Mouse (Mus musculus) adrenal gland, adult 18-20 months (tissue): ENCODE results near the gene Rad51b. TPM values are rescaled to one million over a fixed set of nuclear protein-coding genes. Genes with fewer than 3 reads are reported as not detected.
A peak's percentile ranks its signal among the peaks of the same experiment; 100 is the strongest.

Experiments used
- DNase-seq, 2 experiments: peaks; one replicate each; pipeline ENCODE4 v3.0.0; 2021 to 2022; ENCODE audit warnings: low spot score in 2 of 2
- total RNA-seq, 2 experiments: library from RNA; stranded (reverse); gene quantifications; 1 replicate in 1 of 2; 2 replicates in 1 of 2; pipeline ENCODE4 v1.2.3; 2021

The Rad51b gene
- total RNA-seq, 2 experiments from 2014 or later: 0.26 to 0.46 TPM

GRCm38 (mm10) chr12:79610511-79611103 is 313.5 kb downstream of the Rad51b start:
- DNase-seq: no peak

- DNase-seq: no peak
Observed at GRCm38 (mm10) chr12:79611665-79612064, 314.6 kb downstream of the Rad51b start.

- DNase-seq: peak; percentile 79 to 84
Observed at GRCm38 (mm10) chr12:79612334-79613060, 315.4 kb downstream of the Rad51b start.

- DNase-seq: peak in 1 of 2 experiments; percentile 31
Observed at GRCm38 (mm10) chr12:79613061-79613788, 316.1 kb downstream of the Rad51b start.

- no peak for DNase-seq
Observed at GRCm38 (mm10) chr12:79613846-79614582, 316.9 kb downstream of the Rad51b start.

GRCm38 (mm10) chr12:79614583-79614953 is 317.5 kb downstream of the Rad51b start:
- no peak for DNase-seq

GRCm38 (mm10) chr12:79615717-79616316 is 318.7 kb downstream of the Rad51b start:
- DNase-seq: no peak

GRCm38 (mm10) chr12:79619009-79619408 is 321.9 kb downstream of the Rad51b start:
- no peak for DNase-seq

- no peak for DNase-seq
Observed at GRCm38 (mm10) chr12:79620693-79621092, 323.6 kb downstream of the Rad51b start.

- DNase-seq: no peak
Observed at GRCm38 (mm10) chr12:79623308-79623707, 326.2 kb downstream of the Rad51b start.

- no peak for DNase-seq
Observed at GRCm38 (mm10) chr12:79625699-79626554, 328.8 kb downstream of the Rad51b start.

- no peak for DNase-seq
Observed at GRCm38 (mm10) chr12:79626555-79627080, 329.5 kb downstream of the Rad51b start.

GRCm38 (mm10) chr12:79627351-79628120 is 330.5 kb downstream of the Rad51b start:
- no peak for DNase-seq

GRCm38 (mm10) chr12:79628121-79628774 is 331.2 kb downstream of the Rad51b start:
- DNase-seq: no peak

GRCm38 (mm10) chr12:79629945-79630850 is 333.1 kb downstream of the Rad51b start:
- no peak for DNase-seq

GRCm38 (mm10) chr12:79633458-79634106 is 336.5 kb downstream of the Rad51b start:
- no peak for DNase-seq
